Mouse (Mus musculus): Measurements from ENCODE around the gene Scd1.
A peak's percentile ranks its signal among the peaks of the same experiment; 100 is the strongest.

GRCm38 (mm10) chr19:44349689-44350088 lies 58.0 kb downstream of the Scd1 start:
- peak; percentile 80; the same call in 1 of the 2 replicates for TF ChIP-seq BHLHE40 (IDR thresholded peaks at IDR 0.05; ENCODE audit: borderline replicate concordance, low read depth, low read length)
- TF ChIP-seq EP300 (IDR thresholded peaks at IDR 0.05; ENCODE audit: low read depth in 1 of 2, low read length in 2 of 2): no peak
- TF ChIP-seq CTCF (IDR thresholded peaks at IDR 0.05 in 2 of 3, conservative IDR thresholded peaks at IDR 0.05 in 1 of 3; ENCODE audit: control insufficient read depth in 1 of 3, insufficient read depth in 1 of 3, low read depth in 2 of 3, low read length in 3 of 3, poor library complexity in 1 of 3, severe bottlenecking in 1 of 3): no peak
- no peak for TF ChIP-seq POLR2A (IDR thresholded peaks at IDR 0.05; ENCODE audit: control insufficient read depth in 1 of 2, insufficient read depth in 1 of 2, low read depth in 1 of 2, low read length in 2 of 2, poor library complexity in 1 of 2)
- no peak for TF ChIP-seq ZC3H11A (IDR thresholded peaks at IDR 0.05; ENCODE audit: low read depth, low read length)
- TF ChIP-seq TAL1 (IDR thresholded peaks at IDR 0.05; ENCODE audit: low read length): no peak
- TF ChIP-seq MAX (IDR thresholded peaks at IDR 0.05; ENCODE audit: low read length): no peak
- TF ChIP-seq TCF12 (IDR thresholded peaks at IDR 0.05; ENCODE audit: low read depth, low read length): no peak
- no peak for TF ChIP-seq USF2 (IDR thresholded peaks at IDR 0.05; ENCODE audit: borderline replicate concordance in 1 of 2, insufficient read depth in 1 of 2, low read depth in 1 of 2, low read length in 2 of 2)
- TF ChIP-seq ETS1 (IDR thresholded peaks at IDR 0.05; ENCODE audit: low read depth, low read length): no peak
- no peak for TF ChIP-seq ZKSCAN1 (IDR thresholded peaks at IDR 0.05; ENCODE audit: low read depth, low read length)
- no peak for TF ChIP-seq HCFC1 (IDR thresholded peaks at IDR 0.05; ENCODE audit: low read depth, low read length)
- no peak for TF ChIP-seq CHD2 (IDR thresholded peaks at IDR 0.05; ENCODE audit: low read length)
